Mouse (Mus musculus) kidney, adult 2 months (tissue): ENCODE measurements around the gene 2610021A01Rik. TPM values are rescaled to one million over a fixed set of nuclear protein-coding genes. Genes with fewer than 3 reads are reported as not detected.
"Not testable (repeated sequence)": the region's sequence is repeated elsewhere in the genome, so short reads cannot be mapped to it uniquely, and the experiment has no call there.

Experiments
- DNase-seq: peaks from one replicate; pipeline ENCODE4 v3.0.0; 2021
- H3K27ac ChIP-seq: fragments of 200-500 bp; 2 replicates; pipeline ENCODE4 v1.5.1; 2012; ENCODE audit warnings: low read depth, low read length, control low read depth, inconsistent platforms; ENCODE audit not compliant: insufficient read depth
- H3K27me3 ChIP-seq: fragments of 200-500 bp; replicated peaks from 2 replicates; pipeline ENCODE4 v1.6.1; 2012; ENCODE audit warnings: mild to moderate bottlenecking, moderate library complexity, low read length, inconsistent platforms; ENCODE audit not compliant: control insufficient read depth, insufficient read depth
- H3K36me3 ChIP-seq: fragments of 200-500 bp; 2 replicates; pipeline ENCODE4 v1.6.1; 2012; ENCODE audit warnings: mild to moderate bottlenecking, moderate library complexity, low read length, inconsistent platforms; ENCODE audit not compliant: control insufficient read depth, insufficient read depth
- H3K4me1 ChIP-seq: fragments of 200-500 bp; 2 replicates; pipeline ENCODE4 v1.6.1; 2011; ENCODE audit warnings: low read length; ENCODE audit not compliant: control insufficient read depth, insufficient read depth
- H3K4me3 ChIP-seq: fragments of 200-500 bp; 2 replicates; pipeline ENCODE4 v1.5.1; 2011; ENCODE audit warnings: mild to moderate bottlenecking, low read depth, low read length, control low read depth; ENCODE audit not compliant: insufficient read depth
- CTCF ChIP-seq: fragments of 200-500 bp; conservative IDR thresholded peaks from 2 replicates; pipeline ENCODE4 v1.5.1; 2011; ENCODE audit warnings: low read depth, mild to moderate bottlenecking, control low read depth, low read length, moderate library complexity, mixed read lengths; ENCODE audit not compliant: insufficient read depth, insufficient read length
- POLR2A ChIP-seq: fragments of 200-500 bp; IDR thresholded peaks from one replicate; pipeline ENCODE4 v1.6.1; 2011; ENCODE audit warnings: low read depth, low read length, control low read depth
- WGBS: fragments of 180-500 bp; shearing (Covaris S2); methylation state at CpG from one replicate; pipeline ENCODE4 v1.1.7; 2018; 5-methylcytosine and 5-hydroxymethylcytosine counted together
- polyA plus RNA-seq: library from polyadenylated mRNA; depleted of rRNA; stranded (reverse); fragments of >200 nt; gene quantifications from 2 replicates; pipeline ENCODE4 v1.2.3, GENCODE M21; 2012; rRNA removed

Gene 2610021A01Rik
- polyA plus RNA-seq, 1 experiment = 2.5 TPM

- no peak overlapping the region for H3K27ac ChIP-seq
- H3K36me3 ChIP-seq = peaks cover 1% of the 10 kb centered on the region; the same call in 1 of the 2 replicates
- no peak for TF ChIP-seq CTCF
- TF ChIP-seq POLR2A = no peak
- no peaks in the 10 kb centered on the region for H3K4me1 ChIP-seq
- WGBS = 84% methylated on average over 3 of the region's 3 CpGs
- no peaks in the 10 kb centered on the region for H3K27me3 ChIP-seq
- no peak for DNase-seq
- H3K4me3 ChIP-seq = no peak overlapping the region
Measured at GRCm38 (mm10) chr7:41611654-41612053, 12.6 kb downstream of the 2610021A01Rik start.

GRCm38 (mm10) chr7:41616241-41616640 is 17.2 kb downstream of the 2610021A01Rik start:
- H3K4me3 ChIP-seq, H3K4me1 ChIP-seq, DNase-seq, H3K36me3 ChIP-seq, H3K27me3 ChIP-seq, H3K27ac ChIP-seq: not testable (repeated sequence)
- 93% methylated on average over 1 of the region's 1 CpGs for WGBS

- TF ChIP-seq POLR2A = peak; percentile 61
- peak; percentile 84 for TF ChIP-seq CTCF
- Histone ChIP-seq H3K27me3 (no peaks in the 10 kb centered on the region), H3K36me3 (peaks cover 3% of the 10 kb centered on the region), H3K27ac (peak within 1 kb of the TSS; percentile 66), H3K4me3 (peak within 1 kb of the TSS; percentile 81), H3K4me1 (no peaks in the 10 kb centered on the region)
- peak; percentile 98 for DNase-seq
- 1% methylated on average over 27 of the region's 27 CpGs for WGBS
Measured at GRCm38 (mm10) chr7:41632409-41633220, 33.6 kb downstream of the 2610021A01Rik start, which contains the start of gene Zfp788. Gene Zfp788 (plus strand): TSS chr7:41633203.

GRCm38 (mm10) chr7:41633221-41633984 is 34.4 kb downstream of the 2610021A01Rik start:
- TF ChIP-seq CTCF (0 out of 2 replicates have a peak, but pooled peaks have one; percentile 4), POLR2A (peak; percentile 11)
- H3K27me3 ChIP-seq = no peaks in the 10 kb centered on the region
- H3K4me1 ChIP-seq = no peaks in the 10 kb centered on the region
- peaks cover 3% of the 10 kb centered on the region for H3K36me3 ChIP-seq
- peak; percentile 96 for DNase-seq
- H3K4me3 ChIP-seq = peak overlapping the region; percentile 81
- peak overlapping the region; percentile 66 for H3K27ac ChIP-seq
- 0% methylated on average over 26 of the region's 26 CpGs for WGBS

- H3K27me3 ChIP-seq, H3K4me1 ChIP-seq, H3K36me3 ChIP-seq, H3K4me3 ChIP-seq, DNase-seq, H3K27ac ChIP-seq: not testable (repeated sequence)
- WGBS = 48% methylated on average over 1 of the region's 1 CpGs
Measured at GRCm38 (mm10) chr7:41674326-41674725, 75.3 kb downstream of the 2610021A01Rik start.

Other genes starting within 250 kb of the 2610021A01Rik start
- gene AI987944, start 205.9 kb upstream of the 2610021A01Rik start, polyA plus RNA-seq = 4.6 and 6.3 TPM in 2 replicates
- gene Vmn2r57, start 150.5 kb upstream of the 2610021A01Rik start, polyA plus RNA-seq = 0.23 and 0.25 TPM in 2 replicates
- 0.11 and 0.14 TPM in 2 replicates for gene Gm20449, start 99.8 kb upstream of the 2610021A01Rik start, polyA plus RNA-seq
- gene AW146154, start 99.3 kb upstream of the 2610021A01Rik start, polyA plus RNA-seq = 3.9 and 4.7 TPM in 2 replicates
- gene Gm6871, start 25.6 kb upstream of the 2610021A01Rik start, polyA plus RNA-seq = not detected in 2 replicates
- gene Zfp788, start 34.0 kb downstream of the 2610021A01Rik start, polyA plus RNA-seq = 1.1 and 1.4 TPM in 2 replicates